Mouse (Mus musculus): ENCODE data around the gene Adamtsl2.

DNA sequence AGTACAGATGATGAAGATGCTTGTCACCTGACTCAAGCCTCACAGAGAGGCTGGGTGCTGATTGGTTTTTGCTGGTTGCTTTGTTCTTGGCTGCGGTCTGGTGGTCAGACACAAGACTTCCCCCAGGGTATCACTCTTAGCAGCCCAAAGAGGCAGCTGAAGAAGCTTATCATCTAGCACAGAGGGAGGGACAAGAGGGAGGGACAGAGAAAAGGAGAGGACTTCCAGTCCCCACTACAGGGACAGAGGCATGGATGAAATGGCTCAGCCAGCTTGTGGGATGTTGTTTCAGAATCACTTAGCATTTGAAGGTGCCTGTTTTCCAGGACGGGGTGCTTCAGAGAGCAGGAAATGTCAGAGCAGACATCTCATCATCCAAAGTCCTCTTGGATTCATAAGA is 867 bp upstream of the Adamtsl2 start:
- TF ChIP-seq MAFK (IDR thresholded peaks at IDR 0.05; ENCODE audit: insufficient replicate concordance, low read length) (no peak), CTCF (conservative IDR thresholded peaks at IDR 0.05 in 1 of 2, IDR thresholded peaks at IDR 0.05 in 1 of 2; ENCODE audit: low read depth in 2 of 2, low read length in 2 of 2) (no peak)

Measured in CH12.LX (cell line).